Mouse (Mus musculus) limb, embryonic 15.5 days (tissue): Measurements from ENCODE around the gene Fbxl3. TPM values are rescaled to one million over a fixed set of nuclear protein-coding genes. Genes with fewer than 3 reads are reported as not detected.

Experiments used
- polyA plus RNA-seq: library from polyadenylated mRNA; unstranded; fragments of >200 nt; fragmentation: Nextera tagmentation; extraction: Ambion mirVana; gene quantifications from 2 replicates; pipeline ENCODE4 v1.2.1, GENCODE M21; 2015

Fbxl3 gene
- polyA plus RNA-seq, 1 experiment from 2014 or later = 26.7 TPM

Other genes with a start within 250 kb of the Fbxl3 start
- 34.5 and 50.6 TPM in 2 replicates for gene Kctd12, start 116.9 kb downstream of the Fbxl3 start, polyA plus RNA-seq
- gene Acod1, start 52.6 kb downstream of the Fbxl3 start, polyA plus RNA-seq = not detected in 2 replicates
- 33.5 and 35.2 TPM in 2 replicates for gene Cln5, start 29.4 kb downstream of the Fbxl3 start, polyA plus RNA-seq
- gene Mycbp2, start 247.2 kb upstream of the Fbxl3 start, polyA plus RNA-seq = 21.5 and 23.6 TPM in 2 replicates